Mouse (Mus musculus) 3T3-L1 (cell line): ENCODE results near the gene Nebl.

Experiments
- DNase-seq: peaks from one replicate; pipeline ENCODE4 v3.0.0-alpha.2; 2015; ENCODE audit warnings: low read depth, low spot score

The Nebl gene

DNA sequence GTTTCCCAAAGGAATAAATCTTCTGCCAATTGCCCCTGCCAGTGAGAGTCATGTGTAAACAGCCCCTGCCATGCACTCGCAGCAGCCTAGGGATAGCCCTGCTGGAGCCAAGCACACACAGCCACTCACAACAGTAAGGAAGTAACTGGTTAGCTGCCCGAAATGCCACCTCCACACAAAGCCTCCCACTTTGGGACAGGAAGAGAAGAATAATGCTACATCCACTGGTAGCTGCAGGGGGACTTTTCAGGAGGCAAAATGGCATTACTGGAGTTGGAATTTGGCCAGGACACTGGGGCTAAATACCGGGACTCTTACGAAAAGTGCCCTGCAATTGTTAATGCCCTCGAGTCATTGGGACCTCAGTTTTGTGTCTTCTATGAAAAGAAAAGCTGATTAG is 92.6 kb downstream of the Nebl start:
- no peak for DNase-seq

DNA sequence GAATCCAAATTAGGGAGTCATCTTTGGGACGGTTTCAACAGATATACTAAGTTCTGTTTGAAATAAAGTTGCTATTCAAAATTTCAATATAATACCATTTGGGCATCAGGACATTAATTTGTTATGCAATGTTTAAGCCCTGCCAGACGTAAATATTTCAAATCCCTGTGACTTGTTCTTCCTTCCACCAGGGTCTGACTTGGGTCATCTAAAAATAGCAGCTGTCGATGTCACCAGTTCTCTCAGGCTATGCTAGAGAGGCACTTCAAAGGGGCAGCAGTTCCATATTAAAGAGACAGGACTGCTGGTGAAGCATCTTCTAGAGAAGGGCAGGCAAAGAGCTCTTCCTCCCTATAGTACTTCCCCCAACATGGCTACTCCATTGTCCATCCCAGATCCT is 107.3 kb downstream of the Nebl start:
- no peak for DNase-seq

- DNase-seq = no peak
Observed at GRCm38 (mm10) chr2:17610259-17610658, 121.0 kb downstream of the Nebl start.

GRCm38 (mm10) chr2:17603573-17603972 is 127.7 kb downstream of the Nebl start:
- DNase-seq = no peak

- DNase-seq = no peak
Observed at GRCm38 (mm10) chr2:17600652-17601051, 130.6 kb downstream of the Nebl start.

GRCm38 (mm10) chr2:17599860-17600259 is 131.4 kb downstream of the Nebl start:
- DNase-seq = no peak

DNA sequence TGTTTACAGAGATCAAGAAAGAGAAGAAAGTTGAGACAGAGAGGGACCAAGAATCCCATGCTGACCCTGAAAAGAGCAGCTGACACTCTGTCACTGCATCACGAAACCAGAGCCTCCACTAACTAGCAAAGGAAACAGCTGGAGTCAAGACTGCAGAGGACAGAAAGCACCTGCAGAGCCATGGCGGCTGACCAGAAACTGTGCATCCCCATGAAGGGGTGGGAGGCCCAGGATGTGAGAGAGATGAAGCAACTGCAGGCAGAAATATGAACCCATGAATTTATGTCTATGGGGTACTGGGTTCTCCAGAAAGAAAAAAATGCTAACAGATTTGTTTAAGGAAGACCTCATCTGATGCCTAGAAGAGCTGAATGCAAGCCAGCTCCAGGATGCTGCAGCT is 133.3 kb downstream of the Nebl start:
- no peak for DNase-seq

- no peak for DNase-seq
Observed at GRCm38 (mm10) chr2:17589669-17590068, 141.6 kb downstream of the Nebl start.

GRCm38 (mm10) chr2:17585329-17585992 is 145.8 kb downstream of the Nebl start:
- DNase-seq = no peak

DNA sequence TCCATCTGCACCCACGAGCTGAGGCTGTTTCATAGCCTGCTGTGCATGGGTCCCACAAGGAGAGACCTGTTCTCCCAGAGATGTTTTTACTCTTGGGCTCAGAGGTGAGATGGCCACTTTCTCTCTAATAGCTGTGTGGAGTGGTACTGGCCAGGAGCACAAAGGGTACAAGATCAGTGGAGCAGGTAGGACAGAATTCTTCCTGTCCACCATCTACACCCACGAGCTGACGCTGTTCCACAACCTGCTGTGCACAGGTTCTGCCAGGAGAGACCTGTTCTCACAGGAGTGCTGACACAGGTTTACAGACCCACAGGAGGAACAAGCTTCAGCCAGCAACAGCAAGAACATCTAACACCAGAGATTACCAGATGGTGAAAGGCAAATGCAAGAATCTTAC is 155.6 kb downstream of the Nebl start:
- no peak for DNase-seq

GRCm38 (mm10) chr2:17571716-17572115 is 159.5 kb downstream of the Nebl start:
- no peak for DNase-seq

GRCm38 (mm10) chr2:17558889-17559742 is 172.1 kb downstream of the Nebl start:
- DNase-seq = no peak

- no peak for DNase-seq
Observed at GRCm38 (mm10) chr2:17549895-17550558, 181.2 kb downstream of the Nebl start.

- no peak for DNase-seq
Observed at GRCm38 (mm10) chr2:17546354-17546948, 184.8 kb downstream of the Nebl start.

GRCm38 (mm10) chr2:17539737-17540136 is 191.5 kb downstream of the Nebl start:
- DNase-seq = no peak

- DNase-seq = no peak
Observed at GRCm38 (mm10) chr2:17538493-17538892, 192.8 kb downstream of the Nebl start.

DNA sequence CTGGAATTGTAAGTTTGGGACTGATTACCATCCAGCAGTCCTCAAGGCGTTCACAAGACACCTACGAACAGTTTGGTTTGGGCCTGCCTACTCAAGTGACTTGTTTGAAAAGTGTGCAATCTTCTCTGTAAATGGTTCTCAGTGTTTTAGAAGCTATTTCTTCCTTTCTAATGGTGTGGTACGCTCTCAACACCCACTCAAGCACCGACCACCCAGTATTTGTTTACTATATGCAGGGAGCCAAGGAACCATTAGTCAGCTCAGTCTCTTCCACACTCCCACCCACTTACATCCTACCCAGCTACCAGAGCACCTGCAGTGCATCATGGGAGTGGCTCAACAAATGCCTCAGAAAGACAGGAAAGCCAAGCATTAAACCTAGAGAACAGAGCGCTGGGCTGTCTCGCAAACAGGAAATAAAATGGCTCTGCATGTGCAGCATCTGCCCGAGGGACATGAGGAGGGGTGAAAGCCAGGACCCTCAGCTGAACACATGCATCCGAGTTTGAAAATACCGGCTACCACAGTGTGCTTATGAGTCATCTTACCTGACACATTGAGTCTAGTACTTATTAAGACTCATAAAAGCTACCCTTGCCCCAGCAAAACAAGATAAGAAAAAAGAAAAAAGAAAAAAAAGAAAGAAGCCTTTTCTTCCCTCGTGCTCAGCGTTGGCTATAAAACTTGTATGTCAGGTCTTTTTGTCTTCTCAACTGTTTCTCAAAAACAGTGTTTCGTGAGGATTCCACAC is 199.7 kb downstream of the Nebl start:
- DNase-seq = no peak

GRCm38 (mm10) chr2:17525739-17526526 is 205.3 kb downstream of the Nebl start:
- no peak for DNase-seq

GRCm38 (mm10) chr2:17525211-17525610 is 206.1 kb downstream of the Nebl start:
- DNase-seq = no peak

DNA sequence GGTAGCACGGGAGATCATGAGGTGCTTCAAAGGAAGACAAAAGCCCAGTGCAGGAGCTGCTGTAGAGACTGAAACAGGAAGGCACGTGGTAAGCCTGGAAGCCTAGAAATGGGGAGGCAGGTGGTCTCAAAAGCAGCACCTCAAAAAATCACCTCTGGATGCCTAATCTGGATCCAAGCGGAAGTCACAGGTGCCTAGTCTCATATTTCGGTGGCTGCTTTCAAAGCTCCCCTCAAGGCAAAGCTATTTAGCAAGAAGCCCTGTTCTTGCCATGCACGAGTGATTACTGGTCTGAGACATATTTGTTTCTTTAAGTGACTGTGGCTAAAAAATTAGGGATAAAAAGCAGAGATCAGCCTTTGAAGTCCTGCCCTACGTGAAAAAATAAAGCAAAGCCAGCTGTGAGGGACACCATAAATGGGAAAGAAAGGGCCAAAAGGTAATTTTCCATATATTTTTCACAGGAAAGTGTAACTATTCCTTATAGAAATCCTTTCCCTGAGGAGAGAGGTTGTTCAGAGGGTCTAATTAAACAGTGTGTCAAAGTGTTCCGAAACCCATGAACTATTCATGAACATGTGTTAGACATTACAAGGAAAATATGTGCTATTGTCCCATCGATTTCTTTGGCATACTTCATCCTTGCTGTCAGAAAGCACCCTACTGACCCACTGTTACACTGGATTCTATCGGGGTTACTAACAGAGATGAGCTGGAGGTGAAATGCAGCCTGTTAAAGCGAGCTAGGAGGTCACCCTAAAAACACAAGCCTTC is 206.9 kb downstream of the Nebl start:
- no peak for DNase-seq
